Mouse (Mus musculus): ENCODE measurements around the gene Kcne2.

DNA sequence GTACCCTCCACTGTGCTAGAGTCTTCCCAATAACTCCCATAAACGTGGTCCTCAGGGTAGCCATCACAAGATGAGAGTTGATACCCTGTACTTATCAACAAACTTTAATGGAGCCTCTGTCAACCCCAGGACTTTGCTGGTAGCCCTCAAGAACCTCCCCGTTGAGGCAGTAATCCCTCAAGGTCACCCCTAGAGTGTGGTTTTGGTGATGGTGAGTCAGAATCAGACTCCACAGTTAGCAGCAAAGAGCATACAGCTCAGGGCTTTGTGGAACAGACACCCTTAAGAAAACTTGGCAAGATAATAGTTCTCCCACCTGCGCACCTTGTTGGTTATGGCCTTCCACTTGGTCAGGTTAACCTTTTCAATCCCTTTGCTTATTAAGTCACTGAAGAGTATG, 28.2 kb downstream of the Kcne2 start:
- TF ChIP-seq POLR2A (IDR thresholded peaks at IDR 0.05; ENCODE audit: control insufficient read depth, extremely low read depth, insufficient read depth, low read length, poor library complexity), result no peak
- no peak for TF ChIP-seq CTCF (IDR thresholded peaks at IDR 0.05; ENCODE audit: borderline replicate concordance, control insufficient read depth, extremely low read depth, insufficient read depth, low read length, poor library complexity)
